Mouse (Mus musculus): ENCODE measurements around the gene Pde4b. TPM values are rescaled to one million over a fixed set of nuclear protein-coding genes. Genes with fewer than 3 reads are reported as not detected.
A peak's percentile ranks its signal among the peaks of the same experiment; 100 is the strongest.
"Not testable (repeated sequence)": the region's sequence is repeated elsewhere in the genome, so short reads cannot be mapped to it uniquely, and the experiment has no call there.

Gene Pde4b
- 5.6 and 6.0 TPM in 2 replicates for polyA plus RNA-seq (2016; fragmentation: Nextera tagmentation; extraction: Ambion mirVana)

- no peaks in the 10 kb centered on the region for H3K36me3 ChIP-seq
- H3K27ac ChIP-seq (replicated peaks): peak within 1 kb of the TSS; percentile 50
- peaks cover 17% of the 10 kb centered on the region for H3K4me1 ChIP-seq
- WGBS: 7% methylated on average over 11 of the region's 11 CpGs
- no peaks in the 10 kb centered on the region for H3K9me3 ChIP-seq (replicated peaks)
- no peak for DNase-seq (ENCODE audit: low spot score)
- H3K4me3 ChIP-seq: peak within 1 kb of the TSS; percentile 75
- H3K27me3 ChIP-seq (ENCODE audit: low read depth, poor library complexity, severe bottlenecking): peaks cover 49% of the 10 kb centered on the region
Observed at GRCm38 (mm10) chr4:102087091-102087565, at the start of gene Pde4b. TSS of gene Pde4b (plus strand) at chr4:102087543.

GRCm38 (mm10) chr4:102040190-102040589, 47.2 kb upstream of the Pde4b start:
- H3K4me1 ChIP-seq: no peaks in the 10 kb centered on the region
- H3K36me3 ChIP-seq: no peaks in the 10 kb centered on the region
- no peak overlapping the region for H3K27ac ChIP-seq (replicated peaks)
- 81% methylated on average over 3 of the region's 3 CpGs for WGBS
- H3K27me3 ChIP-seq (ENCODE audit: low read depth, poor library complexity, severe bottlenecking): no peaks in the 10 kb centered on the region
- no peak for DNase-seq (ENCODE audit: low spot score)
- H3K9me3 ChIP-seq (replicated peaks): no peaks in the 10 kb centered on the region
- H3K4me3 ChIP-seq: no peak overlapping the region

GRCm38 (mm10) chr4:102045183-102046140, 41.9 kb upstream of the Pde4b start:
- WGBS: 81% methylated on average over 6 of the region's 6 CpGs
- no peaks in the 10 kb centered on the region for H3K9me3 ChIP-seq (replicated peaks)
- DNase-seq (ENCODE audit: low spot score): no peak
- H3K36me3 ChIP-seq: no peaks in the 10 kb centered on the region
- H3K4me1 ChIP-seq: no peaks in the 10 kb centered on the region
- no peak overlapping the region for H3K4me3 ChIP-seq
- no peak overlapping the region for H3K27ac ChIP-seq (replicated peaks)
- H3K27me3 ChIP-seq (ENCODE audit: low read depth, poor library complexity, severe bottlenecking): no peaks in the 10 kb centered on the region

- 92% methylated on average over 14 of the region's 14 CpGs for WGBS
- H3K4me1 ChIP-seq; H3K9me3 ChIP-seq (replicated peaks); H3K36me3 ChIP-seq; DNase-seq (ENCODE audit: low spot score); H3K4me3 ChIP-seq; H3K27me3 ChIP-seq (ENCODE audit: low read depth, poor library complexity, severe bottlenecking); H3K27ac ChIP-seq (replicated peaks): not testable (repeated sequence)
Observed at GRCm38 (mm10) chr4:102049368-102049767, 38.0 kb upstream of the Pde4b start.

- H3K27ac ChIP-seq (replicated peaks): no peak overlapping the region
- no peaks in the 10 kb centered on the region for H3K4me1 ChIP-seq
- H3K36me3 ChIP-seq: no peaks in the 10 kb centered on the region
- H3K4me3 ChIP-seq: no peak overlapping the region
- no peaks in the 10 kb centered on the region for H3K27me3 ChIP-seq (ENCODE audit: low read depth, poor library complexity, severe bottlenecking)
- WGBS: 93% methylated on average over 2 of the region's 2 CpGs
- no peaks in the 10 kb centered on the region for H3K9me3 ChIP-seq (replicated peaks)
- no peak for DNase-seq (ENCODE audit: low spot score)
Observed at GRCm38 (mm10) chr4:102061322-102061721, 26.0 kb upstream of the Pde4b start.

- Histone ChIP-seq H3K4me3 (no peak overlapping the region), H3K4me1 (no peaks in the 10 kb centered on the region), H3K9me3 (replicated peaks) (no peaks in the 10 kb centered on the region), H3K27me3 (ENCODE audit: low read depth, poor library complexity, severe bottlenecking) (no peaks in the 10 kb centered on the region), H3K27ac (replicated peaks) (no peak overlapping the region), H3K36me3 (no peaks in the 10 kb centered on the region)
- WGBS: 90% methylated on average over 2 of the region's 2 CpGs
- no peak for DNase-seq (ENCODE audit: low spot score)
Observed at GRCm38 (mm10) chr4:102069314-102069713, 18.0 kb upstream of the Pde4b start.

GRCm38 (mm10) chr4:102086336-102086735, 1.0 kb upstream of the Pde4b start:
- WGBS: 77% methylated on average over 4 of the region's 4 CpGs
- Histone ChIP-seq H3K27ac (replicated peaks) (no peak overlapping the region), H3K36me3 (no peaks in the 10 kb centered on the region), H3K4me1 (peaks cover 17% of the 10 kb centered on the region), H3K9me3 (replicated peaks) (no peaks in the 10 kb centered on the region), H3K27me3 (ENCODE audit: low read depth, poor library complexity, severe bottlenecking) (peaks cover 49% of the 10 kb centered on the region), H3K4me3 (no peak overlapping the region)
- DNase-seq (ENCODE audit: low spot score): no peak

GRCm38 (mm10) chr4:102087566-102088234, 357 bp downstream of the Pde4b start:
- peaks cover 49% of the 10 kb centered on the region for H3K27me3 ChIP-seq (ENCODE audit: low read depth, poor library complexity, severe bottlenecking)
- H3K4me1 ChIP-seq: peaks cover 17% of the 10 kb centered on the region
- peak overlapping the region; percentile 75 for H3K4me3 ChIP-seq
- H3K36me3 ChIP-seq: no peaks in the 10 kb centered on the region
- H3K27ac ChIP-seq (replicated peaks): peak overlapping the region; percentile 50
- no peaks in the 10 kb centered on the region for H3K9me3 ChIP-seq (replicated peaks)
- WGBS: under 1% methylated on average over 64 of the region's 64 CpGs
- DNase-seq (ENCODE audit: low spot score): peak; percentile 63

- Histone ChIP-seq H3K9me3 (replicated peaks) (no peaks in the 10 kb centered on the region), H3K27me3 (ENCODE audit: low read depth, poor library complexity, severe bottlenecking) (peaks cover 49% of the 10 kb centered on the region), H3K27ac (replicated peaks) (peak overlapping the region; percentile 50; the same call in 1 of the 2 replicates), H3K36me3 (no peaks in the 10 kb centered on the region), H3K4me1 (peaks cover 17% of the 10 kb centered on the region), H3K4me3 (peak overlapping the region; percentile 75)
- DNase-seq (ENCODE audit: low spot score): no peak
- WGBS: 25% methylated on average over 15 of the region's 15 CpGs
Observed at GRCm38 (mm10) chr4:102088235-102088867, 1.0 kb downstream of the Pde4b start.

GRCm38 (mm10) chr4:102095851-102096250, 8.5 kb downstream of the Pde4b start:
- 94% methylated on average over 2 of the region's 2 CpGs for WGBS
- no peaks in the 10 kb centered on the region for H3K27me3 ChIP-seq (ENCODE audit: low read depth, poor library complexity, severe bottlenecking)

GRCm38 (mm10) chr4:102102241-102102640, 14.9 kb downstream of the Pde4b start:
- no peaks in the 10 kb centered on the region for H3K9me3 ChIP-seq (replicated peaks)
- no peaks in the 10 kb centered on the region for H3K4me1 ChIP-seq
- no peak overlapping the region for H3K4me3 ChIP-seq
- DNase-seq (ENCODE audit: low spot score): no peak
- H3K36me3 ChIP-seq: no peaks in the 10 kb centered on the region
- H3K27ac ChIP-seq (replicated peaks): no peak overlapping the region
- H3K27me3 ChIP-seq (ENCODE audit: low read depth, poor library complexity, severe bottlenecking): no peaks in the 10 kb centered on the region
- 83% methylated on average over 4 of the region's 4 CpGs for WGBS

More at GRCm38 (mm10) chr4:102095851-102096250, 8.5 kb downstream of the Pde4b start:
- Histone ChIP-seq H3K9me3 (replicated peaks) (no peaks in the 10 kb centered on the region), H3K27ac (replicated peaks) (no peak overlapping the region), H3K4me3 (no peak overlapping the region), H3K4me1 (no peaks in the 10 kb centered on the region), H3K36me3 (no peaks in the 10 kb centered on the region)
- DNase-seq (ENCODE audit: low spot score): no peak

- Histone ChIP-seq H3K36me3 (no peaks in the 10 kb centered on the region), H3K4me1 (no peaks in the 10 kb centered on the region), H3K27me3 (ENCODE audit: low read depth, poor library complexity, severe bottlenecking) (no peaks in the 10 kb centered on the region), H3K27ac (replicated peaks) (no peak overlapping the region), H3K9me3 (replicated peaks) (no peaks in the 10 kb centered on the region), H3K4me3 (no peak overlapping the region)
- no peak for DNase-seq (ENCODE audit: low spot score)
- WGBS: 78% methylated on average over 2 of the region's 2 CpGs
Observed at GRCm38 (mm10) chr4:102104534-102105014, 17.2 kb downstream of the Pde4b start.
